ENCODE assay signal across 7 mouse cellular contexts in the genomic region with DNA sequence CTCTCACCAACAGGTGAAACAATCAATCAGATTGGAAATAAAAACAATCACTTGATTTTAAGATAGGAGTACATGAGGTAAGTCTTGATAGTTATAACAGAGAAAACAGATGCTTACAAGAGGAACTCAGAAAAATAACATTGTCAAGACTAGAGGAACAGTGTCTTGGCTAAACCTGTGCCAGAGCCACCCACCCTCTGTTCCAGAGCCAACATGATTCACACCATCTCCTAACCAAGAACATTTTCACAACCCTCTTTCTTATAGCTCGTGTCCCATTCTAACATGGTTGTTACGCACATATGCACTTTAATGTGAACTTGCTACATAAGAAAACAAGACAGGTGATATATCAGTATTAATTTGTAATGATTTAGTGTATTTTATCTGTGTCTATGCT.
"Had no signal": no experiment of that assay in that cellular context is flagged by ENCODE, and none has a peak within 500 bp of the region (broad histone marks: within the 10 kb centered on the region; RNA-seq: fewer than 3 reads in every experiment).

No protein-coding gene starts in this region.

- DNase-seq: kidney, adult 11 months; kidney, adult 9 months; kidney, postnatal 36 days; lung, adult 18-20 months; retina, postnatal 1 day; thymus, adult 2 months; thymus, postnatal 25 days had no signal
